Mouse (Mus musculus): ENCODE measurements at regions not wholly inside any gene's neighbourhood (a gene's known extent, or its start where the extent isn't known, plus 50 kb on each side); places are given as distances from the start of the nearest gene placed in this dataset.

DNA sequence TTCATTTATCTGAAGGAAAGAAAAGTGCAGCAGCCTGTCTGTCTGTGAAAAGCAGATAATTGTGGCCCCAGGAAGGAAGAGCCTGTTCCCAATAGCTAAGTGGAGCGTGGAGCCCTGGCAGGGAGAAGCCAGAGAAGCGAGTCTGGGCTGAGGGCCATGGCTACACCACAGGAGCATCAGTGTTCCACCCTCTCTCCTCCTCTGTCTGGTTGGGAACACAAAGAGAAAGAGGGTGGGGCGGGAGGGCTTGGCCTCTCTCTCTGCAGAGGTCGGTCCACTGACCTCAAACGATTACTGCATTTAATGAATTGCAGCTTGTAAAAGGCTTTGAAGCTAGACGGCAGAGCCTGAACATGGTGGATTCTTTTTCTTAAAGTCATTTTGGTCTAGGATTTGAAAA is 329.0 kb downstream of the Pik3r1 start:
- no peak for DNase-seq (ENCODE audit: low spot score)
- Histone ChIP-seq H3K27me3 (ENCODE audit: low read depth, poor library complexity, severe bottlenecking) (no peaks in the 10 kb centered on the region), H3K4me3 (no peak overlapping the region), H3K9me3 (replicated peaks) (no peaks in the 10 kb centered on the region), H3K27ac (replicated peaks) (0 out of 2 replicates have a peak overlapping the region, but pooled peaks have one; percentile 39), H3K4me1 (peaks cover 15% of the 10 kb centered on the region), H3K36me3 (no peaks in the 10 kb centered on the region)
- 18% methylated on average over 6 of the region's 6 CpGs for whole genome bisulfite sequencing

GRCm38 (mm10) chr13:101433162-101433561 is 334.9 kb downstream of the Pik3r1 start:
- no peak for DNase-seq (ENCODE audit: low spot score)
- H3K27ac ChIP-seq (replicated peaks) = no peak overlapping the region
- 93% methylated on average over 6 of the region's 6 CpGs for WGBS

GRCm38 (mm10) chr13:101427426-101428221 is 340.4 kb downstream of the Pik3r1 start:
- Histone ChIP-seq H3K27ac (replicated peaks) (no peak overlapping the region), H3K4me1 (no peaks in the 10 kb centered on the region), H3K27me3 (ENCODE audit: low read depth, poor library complexity, severe bottlenecking) (no peaks in the 10 kb centered on the region), H3K9me3 (replicated peaks) (no peaks in the 10 kb centered on the region), H3K4me3 (no peak overlapping the region), H3K36me3 (no peaks in the 10 kb centered on the region)
- no peak for DNase-seq (ENCODE audit: low spot score)
- WGBS = 87% methylated on average over 12 of the region's 12 CpGs

More at GRCm38 (mm10) chr13:101433162-101433561, 334.9 kb downstream of the Pik3r1 start:
- Histone ChIP-seq H3K4me3 (no peak overlapping the region), H3K9me3 (replicated peaks) (no peaks in the 10 kb centered on the region), H3K27me3 (ENCODE audit: low read depth, poor library complexity, severe bottlenecking) (no peaks in the 10 kb centered on the region), H3K4me1 (no peaks in the 10 kb centered on the region), H3K36me3 (no peaks in the 10 kb centered on the region)

GRCm38 (mm10) chr13:101426461-101426860 is 341.6 kb downstream of the Pik3r1 start:
- 57% methylated on average over 5 of the region's 5 CpGs for WGBS
- Histone ChIP-seq H3K4me3 (no peak overlapping the region), H3K27me3 (ENCODE audit: low read depth, poor library complexity, severe bottlenecking) (no peaks in the 10 kb centered on the region), H3K4me1 (no peaks in the 10 kb centered on the region), H3K9me3 (replicated peaks) (no peaks in the 10 kb centered on the region), H3K27ac (replicated peaks) (no peak overlapping the region), H3K36me3 (no peaks in the 10 kb centered on the region)
- no peak for DNase-seq (ENCODE audit: low spot score)

DNA sequence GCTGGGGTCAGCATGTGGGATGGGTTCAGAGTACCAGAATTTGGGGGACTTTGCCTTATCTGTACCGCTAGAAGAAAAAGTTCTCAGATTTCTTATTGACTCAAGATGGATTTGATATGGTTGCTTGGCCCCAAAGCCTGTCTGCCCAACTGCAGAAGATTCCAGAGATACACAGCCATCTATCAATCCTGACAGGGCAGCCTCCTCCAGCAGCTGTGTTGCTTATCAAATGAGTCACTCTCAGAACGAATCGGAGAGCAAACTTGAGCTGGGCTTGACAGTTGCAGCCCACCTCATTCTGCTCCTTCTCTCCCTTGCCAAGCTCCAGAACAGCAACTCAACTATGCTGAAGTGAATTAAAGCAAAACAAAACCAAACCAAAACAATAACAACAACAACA is 345.9 kb downstream of the Pik3r1 start:
- no peak for DNase-seq (ENCODE audit: low spot score)
- WGBS = 94% methylated on average over 3 of the region's 3 CpGs
- Histone ChIP-seq H3K4me1 (no peaks in the 10 kb centered on the region), H3K36me3 (no peaks in the 10 kb centered on the region), H3K4me3 (no peak overlapping the region), H3K27me3 (ENCODE audit: low read depth, poor library complexity, severe bottlenecking) (no peaks in the 10 kb centered on the region), H3K27ac (replicated peaks) (no peak overlapping the region), H3K9me3 (replicated peaks) (no peaks in the 10 kb centered on the region)

DNA sequence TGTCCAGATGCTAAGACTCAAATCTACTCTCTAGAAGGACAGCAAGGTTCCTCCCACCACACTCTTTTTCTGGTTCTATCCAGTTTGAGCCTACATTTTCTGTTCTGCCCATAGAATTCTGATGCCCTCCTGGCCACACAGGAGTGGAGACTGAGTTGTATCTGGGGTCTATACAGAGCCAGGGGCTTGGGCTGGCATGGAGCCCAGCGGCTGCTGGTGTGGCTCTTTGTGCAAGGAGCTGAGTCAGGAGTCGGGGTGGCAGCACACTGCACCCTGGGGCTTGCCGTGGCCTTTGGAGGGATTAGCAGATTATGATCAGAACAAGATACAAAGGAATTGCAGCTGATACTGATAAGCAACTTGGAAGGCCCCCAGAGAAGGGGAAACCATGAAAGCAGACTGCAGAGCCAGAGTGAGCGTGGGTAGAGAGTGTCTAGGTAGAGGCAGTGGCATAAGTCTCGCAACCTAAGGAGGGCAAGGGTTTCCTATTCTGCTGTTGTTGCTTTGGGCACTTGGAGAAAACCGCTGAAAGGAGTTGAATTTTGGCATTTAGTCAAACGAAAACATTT is 348.5 kb downstream of the Pik3r1 start:
- H3K4me3 ChIP-seq = no peak overlapping the region
- no peaks in the 10 kb centered on the region for H3K27me3 ChIP-seq (ENCODE audit: low read depth, poor library complexity, severe bottlenecking)
- 82% methylated on average over 7 of the region's 7 CpGs for WGBS

DNA sequence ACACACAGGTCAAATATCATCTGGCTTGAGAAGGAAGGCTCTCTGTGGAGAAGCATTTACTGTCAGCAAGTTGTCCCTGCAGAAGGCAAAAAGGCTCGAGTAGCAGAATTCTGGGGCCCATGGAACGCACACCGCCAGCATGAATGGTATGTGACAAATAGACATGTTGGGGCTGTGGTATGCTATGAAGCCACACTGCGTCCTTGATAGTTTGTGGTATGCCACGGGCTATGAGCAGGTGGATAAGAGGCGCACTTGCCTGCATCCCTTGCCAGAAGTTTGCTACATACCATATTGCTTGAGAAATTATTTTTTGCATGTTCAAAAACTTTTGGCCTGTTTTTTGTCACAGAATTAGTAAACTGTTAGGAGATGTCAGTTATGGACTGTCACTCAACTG is 349.7 kb downstream of the Pik3r1 start:
- WGBS = 93% methylated on average over 6 of the region's 6 CpGs
- H3K4me3 ChIP-seq = no peak overlapping the region
- no peak overlapping the region for H3K27ac ChIP-seq (replicated peaks)
- no peaks in the 10 kb centered on the region for H3K27me3 ChIP-seq (ENCODE audit: low read depth, poor library complexity, severe bottlenecking)
- no peak for DNase-seq (ENCODE audit: low spot score)
- H3K4me1 ChIP-seq = no peaks in the 10 kb centered on the region
- H3K9me3 ChIP-seq (replicated peaks) = no peaks in the 10 kb centered on the region
- H3K36me3 ChIP-seq = no peaks in the 10 kb centered on the region

More for the DNA sequence above, 348.5 kb downstream of the Pik3r1 start:
- Histone ChIP-seq H3K4me1 (no peaks in the 10 kb centered on the region), H3K9me3 (replicated peaks) (no peaks in the 10 kb centered on the region), H3K27ac (replicated peaks) (no peak overlapping the region), H3K36me3 (no peaks in the 10 kb centered on the region)
- DNase-seq (ENCODE audit: low spot score) = no peak

DNA sequence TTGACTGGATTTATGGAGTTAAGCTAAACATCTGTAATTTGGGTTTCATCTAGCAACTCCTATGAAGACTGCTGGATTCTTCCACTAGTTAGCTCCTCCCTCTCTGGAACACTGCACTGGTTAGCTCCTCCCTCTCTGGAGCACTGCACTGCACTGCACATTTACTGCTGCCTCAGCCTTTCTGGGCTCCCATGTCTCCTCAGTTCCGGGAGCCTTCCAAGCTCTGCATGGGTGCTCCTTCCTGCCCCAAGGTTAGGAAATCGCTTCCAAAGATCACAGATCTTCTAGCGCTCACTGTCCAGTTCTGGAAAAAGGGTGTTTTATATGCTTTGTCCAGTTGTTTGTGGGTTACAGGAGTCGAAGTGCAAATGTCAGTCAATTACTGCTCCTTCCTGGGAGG is 359.1 kb downstream of the Pik3r1 start:
- 86% methylated on average over 4 of the region's 4 CpGs for WGBS
- no peak for DNase-seq (ENCODE audit: low spot score)
- Histone ChIP-seq H3K27ac (replicated peaks) (no peak overlapping the region), H3K9me3 (replicated peaks) (no peaks in the 10 kb centered on the region), H3K36me3 (no peaks in the 10 kb centered on the region), H3K4me1 (no peaks in the 10 kb centered on the region), H3K27me3 (ENCODE audit: low read depth, poor library complexity, severe bottlenecking) (no peaks in the 10 kb centered on the region), H3K4me3 (no peak overlapping the region)

- no peak for DNase-seq (ENCODE audit: low spot score)
- no peak overlapping the region for H3K27ac ChIP-seq (replicated peaks)
- no peaks in the 10 kb centered on the region for H3K9me3 ChIP-seq (replicated peaks)
- H3K27me3 ChIP-seq (ENCODE audit: low read depth, poor library complexity, severe bottlenecking) = no peaks in the 10 kb centered on the region
- no peaks in the 10 kb centered on the region for H3K36me3 ChIP-seq
- 86% methylated on average over 1 of the region's 1 CpGs for WGBS
- no peaks in the 10 kb centered on the region for H3K4me1 ChIP-seq
- no peak overlapping the region for H3K4me3 ChIP-seq
Observed at GRCm38 (mm10) chr13:101407633-101408032, 360.4 kb downstream of the Pik3r1 start.

GRCm38 (mm10) chr13:101373581-101374189 is 394.3 kb downstream of the Pik3r1 start:
- no peak for DNase-seq (ENCODE audit: low spot score)
- Histone ChIP-seq H3K36me3 (no peaks in the 10 kb centered on the region), H3K4me3 (no peak overlapping the region), H3K4me1 (no peaks in the 10 kb centered on the region), H3K27me3 (ENCODE audit: low read depth, poor library complexity, severe bottlenecking) (no peaks in the 10 kb centered on the region), H3K9me3 (replicated peaks) (no peaks in the 10 kb centered on the region), H3K27ac (replicated peaks) (no peak overlapping the region)
- 80% methylated on average over 5 of the region's 5 CpGs for WGBS

DNA sequence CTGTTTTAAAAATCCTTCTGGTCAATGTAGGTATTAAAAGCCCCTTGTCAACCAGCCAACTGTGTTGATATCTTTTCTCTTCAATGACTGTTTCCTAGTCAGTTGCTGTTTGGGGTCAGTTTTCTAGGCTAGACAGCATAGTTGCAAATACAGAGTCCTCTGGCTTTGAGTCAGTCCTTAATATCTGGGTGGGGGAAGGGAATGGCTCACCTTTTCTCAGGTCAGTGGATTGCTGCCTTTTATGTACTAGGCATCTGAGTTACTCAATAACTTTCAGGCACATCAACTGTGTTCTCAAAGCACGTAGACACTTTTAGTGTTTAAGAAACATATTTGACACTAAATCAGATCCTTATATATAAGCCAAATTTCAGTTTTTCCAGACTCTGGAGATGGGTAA is 396.1 kb downstream of the Pik3r1 start:
- H3K27ac ChIP-seq (replicated peaks) = no peak overlapping the region
- H3K9me3 ChIP-seq (replicated peaks) = no peaks in the 10 kb centered on the region
- no peaks in the 10 kb centered on the region for H3K36me3 ChIP-seq
- H3K4me3 ChIP-seq = no peak overlapping the region
- H3K27me3 ChIP-seq (ENCODE audit: low read depth, poor library complexity, severe bottlenecking) = no peaks in the 10 kb centered on the region
- H3K4me1 ChIP-seq = no peaks in the 10 kb centered on the region
- WGBS = 86% methylated on average over 1 of the region's 1 CpGs
- DNase-seq (ENCODE audit: low spot score) = no peak

DNA sequence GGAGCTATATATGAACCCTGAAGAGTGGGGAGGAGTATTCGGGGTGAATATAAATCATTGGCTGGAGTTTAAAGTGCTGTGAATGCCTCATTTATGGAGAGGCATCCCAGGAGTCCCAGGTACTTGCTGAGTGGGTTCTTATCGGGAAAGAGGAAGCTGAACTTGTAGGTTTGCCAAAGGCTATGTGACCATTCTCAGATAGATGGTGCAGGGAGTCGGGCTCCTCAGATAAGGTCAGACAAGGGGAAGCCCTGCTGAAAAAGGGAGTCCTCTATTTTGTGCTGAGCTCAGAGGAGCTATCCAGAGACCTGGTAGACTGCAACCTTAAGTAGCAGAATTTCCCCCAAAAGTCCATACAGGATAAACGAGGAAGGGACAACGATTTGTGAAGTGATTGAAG is 399.8 kb downstream of the Pik3r1 start:
- DNase-seq (ENCODE audit: low spot score) = no peak

DNA sequence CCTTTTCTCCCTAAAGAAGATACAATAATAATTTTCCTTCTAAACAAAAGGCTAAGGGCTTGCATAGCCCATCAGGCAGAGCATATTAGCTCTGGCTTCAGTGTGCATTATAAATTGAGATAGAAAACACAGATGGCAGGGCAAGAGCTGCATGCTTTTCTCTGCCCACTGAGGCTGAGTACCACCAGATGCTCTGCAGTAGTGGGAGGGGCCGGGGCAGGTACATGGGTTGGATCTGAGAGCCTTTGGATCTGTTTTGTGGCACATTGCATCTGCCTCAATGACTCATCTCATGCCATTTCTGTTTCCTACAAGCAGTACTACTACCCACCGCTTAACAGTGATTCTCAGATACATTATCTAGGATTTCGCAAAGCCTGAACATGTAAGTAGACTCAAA is 412.7 kb downstream of the Pik3r1 start:
- 90% methylated on average over 3 of the region's 3 CpGs for WGBS

More for the DNA sequence above, 399.8 kb downstream of the Pik3r1 start:
- Histone ChIP-seq H3K4me1 (no peaks in the 10 kb centered on the region), H3K27ac (replicated peaks) (no peak overlapping the region), H3K36me3 (no peaks in the 10 kb centered on the region), H3K4me3 (no peak overlapping the region), H3K27me3 (ENCODE audit: low read depth, poor library complexity, severe bottlenecking) (no peaks in the 10 kb centered on the region), H3K9me3 (replicated peaks) (no peaks in the 10 kb centered on the region)
- WGBS = 87% methylated on average over 5 of the region's 5 CpGs

More for the DNA sequence above, 412.7 kb downstream of the Pik3r1 start:
- Histone ChIP-seq H3K27ac (replicated peaks) (no peak overlapping the region), H3K4me3 (no peak overlapping the region), H3K9me3 (replicated peaks) (no peaks in the 10 kb centered on the region), H3K27me3 (ENCODE audit: low read depth, poor library complexity, severe bottlenecking) (no peaks in the 10 kb centered on the region), H3K4me1 (0 out of 2 replicates have a peak, but pooled peaks cover 2% of the 10 kb centered on the region), H3K36me3 (no peaks in the 10 kb centered on the region)
- no peak for DNase-seq (ENCODE audit: low spot score)

Measured in midbrain, embryonic 10.5 days (tissue).